8 mouse cellular contexts compared by ENCODE assay signal in genomic region chr12:88360441-88361119, GRCm38 (mm10). TPM values are rescaled to one million over a fixed set of nuclear protein-coding genes. Genes with fewer than 3 reads are reported as not detected.
DNase-seq lines count a peak whose midpoint lies in the region; ATAC-seq and TF ChIP-seq lines count a peak whose summit lies in the region.

Gene Adck1, plus strand, starts transcription at chr12:88360554.

- H3K36me3 ChIP-seq in E14TG2a.4 (ENCODE audit: insufficient read depth, low read length), result no peaks in the 10 kb centered on the region
- no peaks in the 10 kb centered on the region for H3K36me3 ChIP-seq in forebrain, embryonic 13.5 days (ENCODE audit: poor library complexity, severe bottlenecking)
- H3K36me3 ChIP-seq in liver, postnatal 0 days (replicated peaks; ENCODE audit: insufficient read depth, low read length), result no peaks in the 10 kb centered on the region
- H3K36me3 ChIP-seq in neural tube, embryonic 14.5 days (ENCODE audit: control insufficient read depth, insufficient read depth, low read length), result no peaks in the 10 kb centered on the region

- peak within 1 kb of the TSS; percentile 89 for H3K4me2 ChIP-seq in forebrain, embryonic 13.5 days
- peak within 1 kb of the TSS; percentile 94 for H3K4me2 ChIP-seq in liver, postnatal 0 days (ENCODE audit: low read depth, low read length)
- peak within 1 kb of the TSS; percentile 93 for H3K4me2 ChIP-seq in neural tube, embryonic 14.5 days (ENCODE audit: low read depth, low read length)

- H3K4me1 ChIP-seq in E14TG2a.4 (replicated peaks; ENCODE audit: low read depth, low read length), result peaks cover 5% of the 10 kb centered on the region; the same call in 1 of the 2 replicates
- H3K4me1 ChIP-seq in forebrain, embryonic 13.5 days, result peaks cover 5% of the 10 kb centered on the region
- H3K4me1 ChIP-seq in liver, postnatal 0 days (ENCODE audit: insufficient read depth), result peaks cover 4% of the 10 kb centered on the region; the same call in 1 of the 2 replicates
- H3K4me1 ChIP-seq in neural tube, embryonic 14.5 days (ENCODE audit: control insufficient read depth, insufficient read depth, low read length), result peaks cover 6% of the 10 kb centered on the region; the same call in 1 of the 2 replicates

- H3K27ac ChIP-seq in forebrain, embryonic 13.5 days, result no peak within 1 kb of the TSS
- peak within 1 kb of the TSS; percentile 94 for H3K27ac ChIP-seq in liver, postnatal 0 days (ENCODE audit: low read depth)
- peak within 1 kb of the TSS; percentile 75 for H3K27ac ChIP-seq in neural tube, embryonic 14.5 days (ENCODE audit: low read depth, low read length)

- intact Hi-C loops in heart, postnatal 10 days (cut with DNase I), result no loop called here

- H3K27me3 ChIP-seq in E14TG2a.4 (ENCODE audit: insufficient read depth, low read length), result no peaks in the 10 kb centered on the region
- no peaks in the 10 kb centered on the region for H3K27me3 ChIP-seq in forebrain, embryonic 13.5 days
- H3K27me3 ChIP-seq in liver, postnatal 0 days (ENCODE audit: insufficient read depth, low read length), result no peaks in the 10 kb centered on the region
- no peaks in the 10 kb centered on the region for H3K27me3 ChIP-seq in neural tube, embryonic 14.5 days (ENCODE audit: control insufficient read depth, insufficient read depth, low read length)

- no peak for TF ChIP-seq EP300 in liver, postnatal 0 days (IDR thresholded peaks at IDR 0.05; ENCODE audit: low read depth)

- under 1% methylated on average over 38 of the region's 38 CpGs for WGBS in forebrain, embryonic 13.5 days
- WGBS in large intestine, adult 2 months, result under 1% methylated on average over 38 of the region's 38 CpGs
- WGBS in liver, postnatal 0 days (ENCODE audit: insufficient replicate concordance), result 1% methylated on average over 38 of the region's 38 CpGs
- under 1% methylated on average over 38 of the region's 38 CpGs for WGBS in neural tube, embryonic 14.5 days

- H3K9ac ChIP-seq in forebrain, embryonic 13.5 days, result peak within 1 kb of the TSS; percentile 77
- peak within 1 kb of the TSS; percentile 77 for H3K9ac ChIP-seq in liver, postnatal 0 days (replicated peaks)
- peak within 1 kb of the TSS; percentile 73 for H3K9ac ChIP-seq in neural tube, embryonic 14.5 days (replicated peaks; ENCODE audit: low read depth, low read length)

- H3K9me3 ChIP-seq in E14TG2a.4 (ENCODE audit: low read length), result no peaks in the 10 kb centered on the region
- no peaks in the 10 kb centered on the region for H3K9me3 ChIP-seq in forebrain, embryonic 13.5 days (replicated peaks)
- no peaks in the 10 kb centered on the region for H3K9me3 ChIP-seq in liver, postnatal 0 days (ENCODE audit: low read length)
- no peaks in the 10 kb centered on the region for H3K9me3 ChIP-seq in neural tube, embryonic 14.5 days (ENCODE audit: control insufficient read depth, low read length)

- DNase-seq in c-Kit-positive CD71-positive TER-119-positive erythroid progenitor cells, embryonic 14.5 days (ENCODE audit: low spot score), result peak; percentile 77
- DNase-seq in heart, postnatal 10 days, result peak; percentile 93
- peak; percentile 69 for DNase-seq in large intestine, adult 2 months (ENCODE audit: low read depth, low spot score)
- peak; percentile 88 for DNase-seq in liver, postnatal 0 days
- peak; percentile 91 for DNase-seq in testis, postnatal 10 days (ENCODE audit: low spot score)

- TF ChIP-seq CTCF in E14TG2a.4 (conservative IDR thresholded peaks at IDR 0.05; ENCODE audit: low read length), result no peak
- TF ChIP-seq CTCF in liver, postnatal 0 days (IDR thresholded peaks at IDR 0.05; ENCODE audit: low read depth), result no peak

- peak; percentile 98 for ATAC-seq in forebrain, embryonic 13.5 days
- ATAC-seq in liver, postnatal 0 days, result peak; percentile 98
- ATAC-seq in neural tube, embryonic 14.5 days (ENCODE audit: low read depth), result peak; percentile 98

- H3K4me3 ChIP-seq in E14TG2a.4 (replicated peaks; ENCODE audit: low read length), result peak within 1 kb of the TSS; percentile 91
- peak within 1 kb of the TSS; percentile 75 for H3K4me3 ChIP-seq in forebrain, embryonic 13.5 days
- peak within 1 kb of the TSS; percentile 70 for H3K4me3 ChIP-seq in liver, postnatal 0 days (ENCODE audit: low read depth, low read length)
- H3K4me3 ChIP-seq in neural tube, embryonic 14.5 days (ENCODE audit: low read depth, low read length), result peak within 1 kb of the TSS; percentile 58

RNA-seq across cellular contexts. Expression of gene Adck1, which starts in this region (rescaled TPM):
- polyA plus RNA-seq in forebrain, embryonic 13.5 days (2015; fragmentation: Nextera tagmentation; extraction: Ambion mirVana), result 20.2 and 25.6 TPM in 2 replicates
- 10 to 100 TPM; 22.7 to 25.6 TPM for total RNA-seq in heart, postnatal 10 days (2021)
- 11.7 and 14.3 TPM in 2 replicates for polyA plus RNA-seq in large intestine, adult 2 months (2012; rRNA removed)
- 7.9 and 8.4 TPM in 2 replicates for polyA plus RNA-seq in liver, postnatal 0 days (2015; fragmentation: Nextera tagmentation; extraction: Ambion mirVana)
- polyA plus RNA-seq in neural tube, embryonic 14.5 days (2014; fragmentation: Nextera tagmentation; extraction: Ambion mirVana), result 28.2 and 28.4 TPM in 2 replicates
